Mouse (Mus musculus): Measurements from ENCODE around the gene Slc22a23. TPM values are rescaled to one million over a fixed set of nuclear protein-coding genes. Genes with fewer than 3 reads are reported as not detected.

Gene Slc22a23
- total and polyA plus RNA-seq, 2 experiments from 2014 or later, result 10.3 to 87.9 TPM

GRCm38 (mm10) chr13:34131708-34132060 is 213.3 kb downstream of the Slc22a23 start:
- Histone ChIP-seq H3K27me3 (ENCODE audit: insufficient read depth, low read length) (no peaks in the 10 kb centered on the region), H3K36me3 (ENCODE audit: insufficient read depth) (no peaks in the 10 kb centered on the region), H3K4me1 (ENCODE audit: insufficient read depth) (peaks cover 25% of the 10 kb centered on the region), H3K9ac (peak overlapping the region; percentile 100), H3K9me3 (ENCODE audit: low read length) (no peaks in the 10 kb centered on the region), H3K4me2 (ENCODE audit: low read depth) (peak overlapping the region; percentile 83), H3K4me3 (ENCODE audit: low read depth, low read length) (peak overlapping the region; percentile 90), H3K27ac (ENCODE audit: low read depth, low read length) (peak overlapping the region; percentile 100)
- DNase-seq (peak; percentile 91), ATAC-seq (peak; percentile 37)
- TF ChIP-seq CTCF (IDR thresholded peaks at IDR 0.05; ENCODE audit: low read depth), result peak; percentile 58
- WGBS, result under 1% methylated on average over 10 of the region's 10 CpGs

- ATAC-seq, result peak; percentile 73
- Histone ChIP-seq H3K27me3 (ENCODE audit: insufficient read depth, low read length) (no peaks in the 10 kb centered on the region), H3K9ac (peak overlapping the region; percentile 100), H3K36me3 (ENCODE audit: insufficient read depth) (no peaks in the 10 kb centered on the region), H3K9me3 (ENCODE audit: low read length) (no peaks in the 10 kb centered on the region), H3K27ac (ENCODE audit: low read depth, low read length) (peak overlapping the region; percentile 100), H3K4me2 (ENCODE audit: low read depth) (peak overlapping the region; percentile 83), H3K4me3 (ENCODE audit: low read depth, low read length) (peak overlapping the region; percentile 90), H3K4me1 (ENCODE audit: insufficient read depth) (peaks cover 20% of the 10 kb centered on the region)
- peak; percentile 95 for DNase-seq
- no peak for TF ChIP-seq CTCF (IDR thresholded peaks at IDR 0.05; ENCODE audit: low read depth)
- 1% methylated on average over 24 of the region's 24 CpGs for WGBS
These were observed 213.8 kb downstream of the Slc22a23 start for GRCm38 (mm10) chr13:34131011-34131707.

GRCm38 (mm10) chr13:34130226-34130731 is 214.7 kb downstream of the Slc22a23 start, which contains the start of gene Tubb2b:
TSS of gene Tubb2b (minus strand) at chr13:34130466.
- Histone ChIP-seq H3K9me3 (ENCODE audit: low read length) (no peaks in the 10 kb centered on the region), H3K4me2 (ENCODE audit: low read depth) (peak within 1 kb of the TSS; percentile 83), H3K4me3 (ENCODE audit: low read depth, low read length) (peak within 1 kb of the TSS; percentile 90), H3K36me3 (ENCODE audit: insufficient read depth) (0 out of 2 replicates have a peak, but pooled peaks cover 7% of the 10 kb centered on the region), H3K4me1 (ENCODE audit: insufficient read depth) (peaks cover 20% of the 10 kb centered on the region), H3K9ac (peak within 1 kb of the TSS; percentile 100), H3K27me3 (ENCODE audit: insufficient read depth, low read length) (no peaks in the 10 kb centered on the region), H3K27ac (ENCODE audit: low read depth, low read length) (peak within 1 kb of the TSS; percentile 100)
- under 1% methylated on average over 26 of the region's 26 CpGs for WGBS
- DNase-seq (peak; percentile 99), ATAC-seq (peak; percentile 86)
- no peak for TF ChIP-seq CTCF (IDR thresholded peaks at IDR 0.05; ENCODE audit: low read depth)

- Histone ChIP-seq H3K4me2 (ENCODE audit: low read depth) (peak overlapping the region; percentile 83), H3K4me3 (ENCODE audit: low read depth, low read length) (peak overlapping the region; percentile 90), H3K27ac (ENCODE audit: low read depth, low read length) (peak overlapping the region; percentile 100), H3K9me3 (ENCODE audit: low read length) (no peaks in the 10 kb centered on the region), H3K4me1 (ENCODE audit: insufficient read depth) (peaks cover 20% of the 10 kb centered on the region), H3K36me3 (ENCODE audit: insufficient read depth) (0 out of 2 replicates have a peak, but pooled peaks cover 10% of the 10 kb centered on the region), H3K27me3 (ENCODE audit: insufficient read depth, low read length) (no peaks in the 10 kb centered on the region), H3K9ac (peak overlapping the region; percentile 100)
- WGBS, result under 1% methylated on average over 31 of the region's 31 CpGs
- DNase-seq (peak; percentile 82), ATAC-seq (peak; percentile 0)
- peak; percentile 13; the same call in 1 of the 2 replicates for TF ChIP-seq CTCF (IDR thresholded peaks at IDR 0.05; ENCODE audit: low read depth)
These were observed 215.3 kb downstream of the Slc22a23 start for GRCm38 (mm10) chr13:34129485-34130225.

Other genes with a start within 250 kb of the Slc22a23 start
- 5,538 and 5,638 TPM in 2 replicates for gene Tubb2b, start 214.7 kb downstream of the Slc22a23 start, total RNA-seq (2014; rRNA removed)
- 1,072 and 1,153 TPM in 2 replicates for gene Tubb2b, start 214.7 kb downstream of the Slc22a23 start, polyA plus RNA-seq (2015; fragmentation: Nextera tagmentation; extraction: Ambion mirVana)
- gene Psmg4, start 182.2 kb downstream of the Slc22a23 start, total RNA-seq (2014; rRNA removed), result 56.6 and 108 TPM in 2 replicates
- 99.0 and 150 TPM in 2 replicates for gene Psmg4, start 182.2 kb downstream of the Slc22a23 start, polyA plus RNA-seq (2015; fragmentation: Nextera tagmentation; extraction: Ambion mirVana)